Mouse (Mus musculus): ENCODE results near the gene Prr14l. TPM values are rescaled to one million over a fixed set of nuclear protein-coding genes. Genes with fewer than 3 reads are reported as not detected.
"Not testable (repeated sequence)": the region's sequence is repeated elsewhere in the genome, so short reads cannot be mapped to it uniquely, and the experiment has no call there.

Gene Prr14l
- polyA plus RNA-seq, 1 experiment from 2014 or later = 12.1 TPM

GRCm38 (mm10) chr5:32767636-32768373, 86.3 kb downstream of the Prr14l start:
- H3K36me3 ChIP-seq (ENCODE audit: control insufficient read depth, insufficient read depth) = peaks cover 8% of the 10 kb centered on the region
- no peaks in the 10 kb centered on the region for H3K9me3 ChIP-seq (ENCODE audit: control insufficient read depth, low read length)
- no peak overlapping the region for H3K4me3 ChIP-seq (replicated peaks; ENCODE audit: low read length)
- WGBS = 94% methylated on average over 4 of the region's 4 CpGs
- H3K4me2 ChIP-seq (ENCODE audit: low read length) = no peak overlapping the region
- no peak for ATAC-seq
- no peaks in the 10 kb centered on the region for H3K4me1 ChIP-seq (replicated peaks; ENCODE audit: control insufficient read depth, insufficient read depth, low read length)
- no peak overlapping the region for H3K27ac ChIP-seq (ENCODE audit: low read length)
- H3K9ac ChIP-seq (replicated peaks; ENCODE audit: low read depth, low read length) = no peak overlapping the region
- no peaks in the 10 kb centered on the region for H3K27me3 ChIP-seq (replicated peaks; ENCODE audit: control insufficient read depth, insufficient read depth, low read length)

DNA sequence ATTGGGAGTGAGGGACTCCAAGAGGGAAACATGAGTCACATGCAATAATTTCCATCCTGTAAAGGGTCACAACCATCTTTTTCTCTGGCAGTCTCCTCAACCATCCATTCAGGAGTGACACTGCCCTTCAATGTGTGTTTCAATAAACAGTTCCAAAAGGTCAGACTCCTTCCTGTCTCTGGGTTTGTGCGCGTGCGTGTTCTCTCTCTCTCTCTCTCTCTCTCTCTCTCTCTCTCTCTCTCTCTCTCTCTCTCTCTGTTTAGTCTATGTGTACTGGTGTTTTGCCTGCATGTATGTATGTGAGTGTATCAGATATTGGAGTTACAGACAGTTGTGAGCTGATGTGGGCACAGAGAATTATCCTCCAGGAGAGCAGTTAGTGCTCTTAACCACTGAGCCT, 87.1 kb downstream of the Prr14l start:
- no peak overlapping the region for H3K4me3 ChIP-seq (replicated peaks; ENCODE audit: low read length)
- no peak overlapping the region for H3K27ac ChIP-seq (ENCODE audit: low read length)
- no peak overlapping the region for H3K9ac ChIP-seq (replicated peaks; ENCODE audit: low read depth, low read length)
- no peak for ATAC-seq
- 100% methylated on average over 3 of the region's 3 CpGs for WGBS
- no peaks in the 10 kb centered on the region for H3K4me1 ChIP-seq (replicated peaks; ENCODE audit: control insufficient read depth, insufficient read depth, low read length)
- H3K27me3 ChIP-seq (replicated peaks; ENCODE audit: control insufficient read depth, insufficient read depth, low read length) = no peaks in the 10 kb centered on the region
- peaks cover 6% of the 10 kb centered on the region for H3K36me3 ChIP-seq (ENCODE audit: control insufficient read depth, insufficient read depth)
- H3K9me3 ChIP-seq (ENCODE audit: control insufficient read depth, low read length) = no peaks in the 10 kb centered on the region
- no peak overlapping the region for H3K4me2 ChIP-seq (ENCODE audit: low read length)

DNA sequence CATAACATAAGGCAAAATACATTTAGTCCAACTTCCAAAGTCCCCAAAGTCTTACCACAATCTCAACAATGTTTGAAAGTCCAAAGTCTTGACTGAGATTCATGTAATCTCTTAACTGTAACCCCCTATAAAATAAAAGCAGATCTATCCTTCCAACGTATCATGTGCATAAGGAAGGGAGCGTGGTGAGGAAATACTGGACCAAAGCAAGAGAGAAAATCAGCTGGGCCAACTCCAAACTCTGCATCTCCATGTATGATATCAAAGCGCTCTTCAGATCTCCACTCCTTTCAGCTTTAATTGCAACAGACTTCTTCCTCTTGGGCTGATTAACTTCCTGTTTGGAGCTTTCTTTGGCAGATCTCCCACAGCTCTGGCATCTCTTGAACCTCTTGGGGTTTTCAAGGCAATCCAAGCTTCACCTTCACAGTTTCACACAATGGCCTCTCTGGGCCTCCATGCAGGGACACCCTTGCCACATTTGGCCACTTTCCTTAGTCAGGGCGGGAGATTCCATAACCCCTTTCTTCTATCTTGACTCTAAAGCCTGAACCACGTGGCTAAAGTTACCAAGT, 92.4 kb downstream of the Prr14l start:
- H3K4me3 ChIP-seq (replicated peaks; ENCODE audit: low read length) = no peak overlapping the region
- no peak overlapping the region for H3K4me2 ChIP-seq (ENCODE audit: low read length)
- H3K9me3 ChIP-seq (ENCODE audit: control insufficient read depth, low read length) = no peaks in the 10 kb centered on the region
- no peaks in the 10 kb centered on the region for H3K27me3 ChIP-seq (replicated peaks; ENCODE audit: control insufficient read depth, insufficient read depth, low read length)
- no peak overlapping the region for H3K9ac ChIP-seq (replicated peaks; ENCODE audit: low read depth, low read length)
- 92% methylated on average over 5 of the region's 5 CpGs for WGBS
- H3K36me3 ChIP-seq (ENCODE audit: control insufficient read depth, insufficient read depth) = peaks cover 6% of the 10 kb centered on the region
- H3K27ac ChIP-seq (ENCODE audit: low read length) = no peak overlapping the region
- no peak for ATAC-seq
- H3K4me1 ChIP-seq (replicated peaks; ENCODE audit: control insufficient read depth, insufficient read depth, low read length) = no peaks in the 10 kb centered on the region

- H3K27me3 ChIP-seq (replicated peaks; ENCODE audit: control insufficient read depth, insufficient read depth, low read length) = no peaks in the 10 kb centered on the region
- H3K9ac ChIP-seq (replicated peaks; ENCODE audit: low read depth, low read length) = no peak overlapping the region
- 96% methylated on average over 3 of the region's 3 CpGs for WGBS
- ATAC-seq = no peak
- peaks cover 6% of the 10 kb centered on the region for H3K36me3 ChIP-seq (ENCODE audit: control insufficient read depth, insufficient read depth)
- H3K4me2 ChIP-seq (ENCODE audit: low read length) = no peak overlapping the region
- no peaks in the 10 kb centered on the region for H3K4me1 ChIP-seq (replicated peaks; ENCODE audit: control insufficient read depth, insufficient read depth, low read length)
- H3K9me3 ChIP-seq (ENCODE audit: control insufficient read depth, low read length) = no peaks in the 10 kb centered on the region
- H3K27ac ChIP-seq (ENCODE audit: low read length) = no peak overlapping the region
- no peak overlapping the region for H3K4me3 ChIP-seq (replicated peaks; ENCODE audit: low read length)
These were observed 93.3 kb downstream of the Prr14l start for GRCm38 (mm10) chr5:32760787-32761186.

DNA sequence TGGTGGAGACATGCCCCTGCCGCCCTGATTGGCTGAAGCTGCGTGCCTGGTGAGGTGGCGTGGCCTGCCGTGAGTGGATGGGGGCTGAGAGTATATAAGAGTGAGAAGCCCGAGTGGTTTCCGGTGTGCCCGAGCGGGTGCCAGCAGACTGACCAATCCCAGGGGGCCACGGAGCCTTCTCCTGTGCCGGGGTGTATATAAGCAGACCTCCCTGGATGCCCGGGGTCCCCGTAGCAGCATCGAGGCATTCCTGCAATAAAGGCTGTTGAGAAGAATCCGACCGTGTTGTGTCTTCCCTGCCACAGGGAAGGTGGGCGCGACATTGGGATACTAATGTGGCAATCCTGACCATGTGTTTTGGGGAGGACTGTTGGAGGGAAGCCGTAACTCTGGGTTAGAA, 93.7 kb downstream of the Prr14l start:
- ATAC-seq; H3K4me2 ChIP-seq (ENCODE audit: low read length): not testable (repeated sequence)
- 94% methylated on average over 16 of the region's 18 CpGs for WGBS

GRCm38 (mm10) chr5:32759662-32760061, 94.4 kb downstream of the Prr14l start:
- WGBS = 82% methylated on average over 2 of the region's 2 CpGs
- H3K27ac ChIP-seq (ENCODE audit: low read length) = no peak overlapping the region
- H3K4me3 ChIP-seq (replicated peaks; ENCODE audit: low read length) = no peak overlapping the region
- no peak overlapping the region for H3K9ac ChIP-seq (replicated peaks; ENCODE audit: low read depth, low read length)
- H3K27me3 ChIP-seq (replicated peaks; ENCODE audit: control insufficient read depth, insufficient read depth, low read length) = no peaks in the 10 kb centered on the region
- H3K4me2 ChIP-seq (ENCODE audit: low read length) = no peak overlapping the region
- no peaks in the 10 kb centered on the region for H3K4me1 ChIP-seq (replicated peaks; ENCODE audit: control insufficient read depth, insufficient read depth, low read length)
- no peaks in the 10 kb centered on the region for H3K9me3 ChIP-seq (ENCODE audit: control insufficient read depth, low read length)
- peaks cover 6% of the 10 kb centered on the region for H3K36me3 ChIP-seq (ENCODE audit: control insufficient read depth, insufficient read depth)
- ATAC-seq = no peak

More for the DNA sequence above, 93.7 kb downstream of the Prr14l start:
- H3K9ac ChIP-seq (replicated peaks; ENCODE audit: low read depth, low read length); H3K9me3 ChIP-seq (ENCODE audit: control insufficient read depth, low read length); H3K27me3 ChIP-seq (replicated peaks; ENCODE audit: control insufficient read depth, insufficient read depth, low read length); H3K4me3 ChIP-seq (replicated peaks; ENCODE audit: low read length); H3K4me1 ChIP-seq (replicated peaks; ENCODE audit: control insufficient read depth, insufficient read depth, low read length); H3K27ac ChIP-seq (ENCODE audit: low read length); H3K36me3 ChIP-seq (ENCODE audit: control insufficient read depth, insufficient read depth): not testable (repeated sequence)

GRCm38 (mm10) chr5:32756141-32756540, 97.9 kb downstream of the Prr14l start:
- no peak overlapping the region for H3K9ac ChIP-seq (replicated peaks; ENCODE audit: low read depth, low read length)
- no peaks in the 10 kb centered on the region for H3K9me3 ChIP-seq (ENCODE audit: control insufficient read depth, low read length)
- H3K4me1 ChIP-seq (replicated peaks; ENCODE audit: control insufficient read depth, insufficient read depth, low read length) = peaks cover 6% of the 10 kb centered on the region
- H3K27ac ChIP-seq (ENCODE audit: low read length) = no peak overlapping the region
- H3K4me2 ChIP-seq (ENCODE audit: low read length) = no peak overlapping the region
- 94% methylated on average over 8 of the region's 8 CpGs for WGBS
- ATAC-seq = no peak
- H3K36me3 ChIP-seq (ENCODE audit: control insufficient read depth, insufficient read depth) = no peaks in the 10 kb centered on the region
- no peaks in the 10 kb centered on the region for H3K27me3 ChIP-seq (replicated peaks; ENCODE audit: control insufficient read depth, insufficient read depth, low read length)
- no peak overlapping the region for H3K4me3 ChIP-seq (replicated peaks; ENCODE audit: low read length)

- no peaks in the 10 kb centered on the region for H3K36me3 ChIP-seq (ENCODE audit: control insufficient read depth, insufficient read depth)
- no peaks in the 10 kb centered on the region for H3K27me3 ChIP-seq (replicated peaks; ENCODE audit: control insufficient read depth, insufficient read depth, low read length)
- no peak overlapping the region for H3K9ac ChIP-seq (replicated peaks; ENCODE audit: low read depth, low read length)
- no peak overlapping the region for H3K27ac ChIP-seq (ENCODE audit: low read length)
- H3K4me1 ChIP-seq (replicated peaks; ENCODE audit: control insufficient read depth, insufficient read depth, low read length) = peaks cover 6% of the 10 kb centered on the region
- H3K9me3 ChIP-seq (ENCODE audit: control insufficient read depth, low read length) = no peaks in the 10 kb centered on the region
- ATAC-seq = no peak
- no peak overlapping the region for H3K4me3 ChIP-seq (replicated peaks; ENCODE audit: low read length)
- 34% methylated on average over 2 of the region's 2 CpGs for WGBS
- H3K4me2 ChIP-seq (ENCODE audit: low read length) = no peak overlapping the region
These were observed 102.3 kb downstream of the Prr14l start for GRCm38 (mm10) chr5:32751736-32752135.

DNA sequence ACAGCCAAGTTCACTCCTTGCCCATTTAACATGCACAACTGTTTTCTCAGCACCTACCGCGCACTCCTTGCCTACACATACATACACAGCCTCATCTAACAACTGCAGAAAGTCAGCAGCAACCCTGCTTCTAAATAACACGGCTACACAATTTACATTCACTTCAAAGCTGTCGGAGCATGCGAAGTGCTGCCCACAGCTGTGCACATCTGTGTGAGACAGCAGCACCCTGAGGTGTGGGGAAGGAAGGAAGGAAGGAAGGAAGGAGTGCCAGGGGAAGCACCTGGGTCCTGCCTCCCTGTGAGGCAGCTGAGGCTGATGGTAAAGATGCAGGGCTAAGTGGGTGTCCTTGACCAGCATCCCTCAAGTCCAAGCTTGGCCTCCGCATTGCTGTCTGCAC, 105.1 kb downstream of the Prr14l start:
- ATAC-seq = no peak
- 90% methylated on average over 6 of the region's 6 CpGs for WGBS
- Histone ChIP-seq H3K9me3 (ENCODE audit: control insufficient read depth, low read length) (no peaks in the 10 kb centered on the region), H3K9ac (replicated peaks; ENCODE audit: low read depth, low read length) (no peak overlapping the region), H3K36me3 (ENCODE audit: control insufficient read depth, insufficient read depth) (no peaks in the 10 kb centered on the region), H3K4me2 (ENCODE audit: low read length) (no peak overlapping the region), H3K27ac (ENCODE audit: low read length) (no peak overlapping the region), H3K4me3 (replicated peaks; ENCODE audit: low read length) (no peak overlapping the region), H3K4me1 (replicated peaks; ENCODE audit: control insufficient read depth, insufficient read depth, low read length) (peaks cover 6% of the 10 kb centered on the region), H3K27me3 (replicated peaks; ENCODE audit: control insufficient read depth, insufficient read depth, low read length) (no peaks in the 10 kb centered on the region)

All from forebrain, embryonic 16.5 days (tissue).